Mouse (Mus musculus): Measurements from ENCODE around the gene Cacnb3. TPM values are rescaled to one million over a fixed set of nuclear protein-coding genes. Genes with fewer than 3 reads are reported as not detected.

Cacnb3 gene
- total RNA-seq, 2 experiments from 2014 or later: not detected

Other genes starting within 250 kb of the Cacnb3 start
- not detected in 2 replicates for gene Olfr283, start 249.9 kb upstream of the Cacnb3 start, total RNA-seq (2015; ENCODE audit: low replicate concordance)
- not detected in 2 replicates for gene Olfr283, start 249.9 kb upstream of the Cacnb3 start, total RNA-seq (2017; ENCODE audit: low replicate concordance)
- not detected in 2 replicates for gene Olfr282, start 199.6 kb upstream of the Cacnb3 start, total RNA-seq (2015; ENCODE audit: low replicate concordance)
- not detected in 2 replicates for gene Olfr282, start 199.6 kb upstream of the Cacnb3 start, total RNA-seq (2017; ENCODE audit: low replicate concordance)
- gene Olfr281, start 178.3 kb upstream of the Cacnb3 start, total RNA-seq (2015; ENCODE audit: low replicate concordance): not detected in 2 replicates
- not detected in 2 replicates for gene Olfr281, start 178.3 kb upstream of the Cacnb3 start, total RNA-seq (2017; ENCODE audit: low replicate concordance)
- not detected in 2 replicates for gene OR5BS1P, start 160.9 kb upstream of the Cacnb3 start, total RNA-seq (2015; ENCODE audit: low replicate concordance)
- gene OR5BS1P, start 160.9 kb upstream of the Cacnb3 start, total RNA-seq (2017; ENCODE audit: low replicate concordance): not detected in 2 replicates
- not detected in 2 replicates for gene Lalba, start 148.1 kb upstream of the Cacnb3 start, total RNA-seq (2015; ENCODE audit: low replicate concordance)
- gene Lalba, start 148.1 kb upstream of the Cacnb3 start, total RNA-seq (2017; ENCODE audit: low replicate concordance): not detected in 2 replicates
- not detected in 2 replicates for gene Olfr279, start 138.4 kb upstream of the Cacnb3 start, total RNA-seq (2015; ENCODE audit: low replicate concordance)
- not detected in 2 replicates for gene Olfr279, start 138.4 kb upstream of the Cacnb3 start, total RNA-seq (2017; ENCODE audit: low replicate concordance)
- 15.5 and 19.7 TPM in 2 replicates for gene Kansl2, start 96.6 kb upstream of the Cacnb3 start, total RNA-seq (2015; ENCODE audit: low replicate concordance)
- gene Kansl2, start 96.6 kb upstream of the Cacnb3 start, total RNA-seq (2017; ENCODE audit: low replicate concordance): 11.5 and 18.0 TPM in 2 replicates
- 80.0 and 121 TPM in 2 replicates for gene Ccnt1, start 59.9 kb upstream of the Cacnb3 start, total RNA-seq (2015; ENCODE audit: low replicate concordance)
- gene Ccnt1, start 59.9 kb upstream of the Cacnb3 start, total RNA-seq (2017; ENCODE audit: low replicate concordance): 72.0 and 75.4 TPM in 2 replicates
- gene 4930415O20Rik, start 59.8 kb upstream of the Cacnb3 start, total RNA-seq (2015; ENCODE audit: low replicate concordance): not detected in 2 replicates
- gene 4930415O20Rik, start 59.8 kb upstream of the Cacnb3 start, total RNA-seq (2017; ENCODE audit: low replicate concordance): not detected in 2 replicates
- 62.3 and 81.3 TPM in 2 replicates for gene Adcy6, start 20.8 kb upstream of the Cacnb3 start, total RNA-seq (2015; ENCODE audit: low replicate concordance)
- gene Adcy6, start 20.8 kb upstream of the Cacnb3 start, total RNA-seq (2017; ENCODE audit: low replicate concordance): 133 and 140 TPM in 2 replicates
- gene Ddx23, start 32.1 kb downstream of the Cacnb3 start, total RNA-seq (2015; ENCODE audit: low replicate concordance): 24.5 and 26.0 TPM in 2 replicates
- gene Ddx23, start 32.1 kb downstream of the Cacnb3 start, total RNA-seq (2017; ENCODE audit: low replicate concordance): 49.9 and 91.9 TPM in 2 replicates
- 0.36 TPM in 1 of 2 replicates, not detected in the other for gene Rnd1, start 46.6 kb downstream of the Cacnb3 start, total RNA-seq (2015; ENCODE audit: low replicate concordance)
- not detected in 2 replicates for gene Rnd1, start 46.6 kb downstream of the Cacnb3 start, total RNA-seq (2017; ENCODE audit: low replicate concordance)
- gene Ccdc65, start 77.4 kb downstream of the Cacnb3 start, total RNA-seq (2015; ENCODE audit: low replicate concordance): not detected in 2 replicates
- gene Ccdc65, start 77.4 kb downstream of the Cacnb3 start, total RNA-seq (2017; ENCODE audit: low replicate concordance): not detected in 2 replicates
- gene Fkbp11, start 97.4 kb downstream of the Cacnb3 start, total RNA-seq (2015; ENCODE audit: low replicate concordance): 2.5 TPM in 1 of 2 replicates, not detected in the other
- 1.4 TPM in 1 of 2 replicates, not detected in the other for gene Fkbp11, start 97.4 kb downstream of the Cacnb3 start, total RNA-seq (2017; ENCODE audit: low replicate concordance)
- gene Arf3, start 132.4 kb downstream of the Cacnb3 start, total RNA-seq (2015; ENCODE audit: low replicate concordance): 5.4 and 7.6 TPM in 2 replicates
- 4.6 and 4.8 TPM in 2 replicates for gene Arf3, start 132.4 kb downstream of the Cacnb3 start, total RNA-seq (2017; ENCODE audit: low replicate concordance)
- 0.36 TPM in 1 of 2 replicates, not detected in the other for gene Wnt10b, start 147.3 kb downstream of the Cacnb3 start, total RNA-seq (2015; ENCODE audit: low replicate concordance)
- not detected in 2 replicates for gene Wnt10b, start 147.3 kb downstream of the Cacnb3 start, total RNA-seq (2017; ENCODE audit: low replicate concordance)
- not detected in 2 replicates for gene Wnt1, start 159.0 kb downstream of the Cacnb3 start, total RNA-seq (2015; ENCODE audit: low replicate concordance)
- gene Wnt1, start 159.0 kb downstream of the Cacnb3 start, total RNA-seq (2017; ENCODE audit: low replicate concordance): not detected in 2 replicates
- not detected in 2 replicates for gene Ddn, start 178.7 kb downstream of the Cacnb3 start, total RNA-seq (2015; ENCODE audit: low replicate concordance)
- not detected in 2 replicates for gene Ddn, start 178.7 kb downstream of the Cacnb3 start, total RNA-seq (2017; ENCODE audit: low replicate concordance)
- 58.0 and 61.2 TPM in 2 replicates for gene Prkag1, start 200.7 kb downstream of the Cacnb3 start, total RNA-seq (2015; ENCODE audit: low replicate concordance)
- 73.0 and 87.4 TPM in 2 replicates for gene Prkag1, start 200.7 kb downstream of the Cacnb3 start, total RNA-seq (2017; ENCODE audit: low replicate concordance)
- 29.2 and 52.4 TPM in 2 replicates for gene Kmt2d, start 240.4 kb downstream of the Cacnb3 start, total RNA-seq (2015; ENCODE audit: low replicate concordance)
- gene Kmt2d, start 240.4 kb downstream of the Cacnb3 start, total RNA-seq (2017; ENCODE audit: low replicate concordance): 69.3 and 96.1 TPM in 2 replicates